ENCODE assay signal across 14 mouse cellular contexts in genomic region chr9:116313932-116314790, GRCm38 (mm10).
DNase-seq lines count a peak whose midpoint lies in the region; ATAC-seq and TF ChIP-seq lines count a peak whose summit lies in the region.
"Had no signal": no experiment of that assay in that cellular context is flagged by ENCODE, and none has a peak within 500 bp of the region (broad histone marks: within the 10 kb centered on the region; RNA-seq: fewer than 3 reads in every experiment).

No protein-coding gene starts in this region.

- H3K4me3 ChIP-seq in gastrocnemius, adult 2 months = no peak overlapping the region
- no peak overlapping the region for H3K4me3 ChIP-seq in lung, adult 2 months (replicated peaks; ENCODE audit: extremely low read depth, low read depth, low read length)
- H3K4me3 ChIP-seq in stomach, postnatal 0 days (ENCODE audit: low read depth, low read length) = no peak overlapping the region
- H3K4me3 ChIP-seq: limb, embryonic 12.5 days had no signal

- peak overlapping the region; percentile 25; the same call in 1 of the 2 replicates for H3K4me2 ChIP-seq in stomach, postnatal 0 days (replicated peaks; ENCODE audit: low read depth)
- H3K4me2 ChIP-seq: limb, embryonic 12.5 days had no signal

- no peak for TF ChIP-seq CTCF in gastrocnemius, adult 2 months (IDR thresholded peaks at IDR 0.05)
- TF ChIP-seq CTCF in lung, adult 2 months (IDR thresholded peaks at IDR 0.05; ENCODE audit: insufficient read depth, low read length) = no peak
- no peak for TF ChIP-seq CTCF in stomach, postnatal 0 days (IDR thresholded peaks at IDR 0.05; ENCODE audit: low read depth)

- 27% methylated on average over 14 of the region's 14 CpGs for WGBS in lung, adult 2 months
- 46% methylated on average over 14 of the region's 14 CpGs for WGBS in stomach, postnatal 0 days

- H3K9me3 ChIP-seq in stomach, postnatal 0 days (ENCODE audit: control insufficient read depth, low read length) = no peaks in the 10 kb centered on the region
- H3K9me3 ChIP-seq: limb, embryonic 12.5 days had no signal

- H3K27ac ChIP-seq in gastrocnemius, adult 2 months = peak overlapping the region; percentile 65
- H3K27ac ChIP-seq in stomach, postnatal 0 days (replicated peaks) = peak overlapping the region; percentile 40; the same call in 1 of the 2 replicates
- H3K27ac ChIP-seq: limb, embryonic 12.5 days had no signal

- TF ChIP-seq POLR2A in lung, adult 2 months (IDR thresholded peaks at IDR 0.05; ENCODE audit: borderline replicate concordance, extremely low read depth, low read depth, low read length) = no peak

- TF ChIP-seq EP300 in stomach, postnatal 0 days (optimal IDR thresholded peaks at IDR 0.05) = no peak

- H3K36me3 ChIP-seq in stomach, postnatal 0 days (ENCODE audit: control insufficient read depth, insufficient read depth, low read length) = no peaks in the 10 kb centered on the region
- H3K36me3 ChIP-seq: limb, embryonic 12.5 days had no signal

- DNase-seq in gastrocnemius, adult 2 months = peak; percentile 22
- no peak for DNase-seq in gastrocnemius, adult 8-10 months (ENCODE audit: low spot score in 2 of 2)
- peak; percentile 27 to 48 for DNase-seq in urinary bladder, adult 18-20 months (ENCODE audit: low spot score in 2 of 2)
- no peak for DNase-seq in urinary bladder, adult 2 months (ENCODE audit: low spot score)
- peak; percentile 28 for DNase-seq in lung, adult 2 months
- DNase-seq in stomach, postnatal 0 days (ENCODE audit: low spot score) = peak; percentile 26
- DNase-seq in kidney, postnatal 10 days = no peak
- DNase-seq in embryo, embryonic 11 days = no peak
- DNase-seq: cerebellum, adult 18-20 months; kidney, postnatal 25 days; thymus, postnatal 4 days had no signal

- H3K4me1 ChIP-seq in lung, adult 2 months (ENCODE audit: control insufficient read depth, insufficient read depth, low read length) = peaks cover 5% of the 10 kb centered on the region; the same call in 1 of the 2 replicates
- no peaks in the 10 kb centered on the region for H3K4me1 ChIP-seq in stomach, postnatal 0 days (replicated peaks; ENCODE audit: control insufficient read depth, insufficient read depth)
- H3K4me1 ChIP-seq: limb, embryonic 12.5 days had no signal

- peak; percentile 71; the same call in 1 of the 2 replicates for ATAC-seq in stomach, postnatal 0 days (ENCODE audit: low FRiP score, low TSS enrichment)
- ATAC-seq: activated CD4-positive, CD25-positive, alpha-beta regulatory T cell, adult 4 months; inflammation-experienced regulatory T-cells, adult 6 months had no signal

- no peaks in the 10 kb centered on the region for H3K27me3 ChIP-seq in stomach, postnatal 0 days (ENCODE audit: control insufficient read depth, insufficient read depth, low read length)
- H3K27me3 ChIP-seq: limb, embryonic 12.5 days had no signal

- intact Hi-C loops in gastrocnemius, adult 2 months (cut with DNase I) = no loop called here

- no peak overlapping the region for H3K9ac ChIP-seq in stomach, postnatal 0 days (ENCODE audit: low read length)
- H3K9ac ChIP-seq: limb, embryonic 12.5 days had no signal

Comparison
In these comparisons a context has a peak if more than half of its experiments do, and no peak if none do; other contexts are left out.
1. DNase-seq: peak in gastrocnemius, adult 2 months (single experiment), urinary bladder, adult 18-20 months (2 of 2), lung, adult 2 months (single experiment) and stomach, postnatal 0 days (single experiment); none in gastrocnemius, adult 8-10 months (0 of 2), urinary bladder, adult 2 months (single experiment), kidney, postnatal 10 days (single experiment) and embryo, embryonic 11 days (single experiment).